Mouse (Mus musculus) limb, embryonic 14.5 days (tissue): ENCODE data around the gene Capn1. TPM values are rescaled to one million over a fixed set of nuclear protein-coding genes. Genes with fewer than 3 reads are reported as not detected.

Experiments
- ATAC-seq: fragments of 200-750 bp; cut with Nextera tagmentation; 2 replicates; pipeline ENCODE4 v1.8.0; 2017; ENCODE audit warnings: low read depth, moderate number of reproducible peaks, moderate TSS enrichment; ENCODE audit not compliant: low FRiP score
- DNase-seq: peaks from one replicate; pipeline ENCODE4 v3.0.0-alpha.2; 2015; ENCODE audit warnings: low spot score
- H3K27ac ChIP-seq: fragments of 300-500 bp; sonication (generic); replicated peaks from 2 replicates; pipeline ENCODE4 v1.5.1; 2014; ENCODE audit warnings: low read depth, mild to moderate bottlenecking, low read length, moderate library complexity, mixed read lengths
- H3K27me3 ChIP-seq: fragments of 300-500 bp; sonication (generic); 2 replicates; pipeline ENCODE4 v1.6.1; 2014; ENCODE audit warnings: low read length, mixed read lengths; ENCODE audit not compliant: control insufficient read depth, insufficient read depth
- H3K36me3 ChIP-seq: fragments of 300-500 bp; sonication (generic); 2 replicates; pipeline ENCODE4 v1.6.1; 2014; ENCODE audit warnings: mild to moderate bottlenecking, low read length, moderate library complexity, mixed read lengths; ENCODE audit not compliant: control insufficient read depth, insufficient read depth
- H3K4me1 ChIP-seq: fragments of 300-500 bp; sonication (generic); 2 replicates; pipeline ENCODE4 v1.6.1; 2014; ENCODE audit warnings: antibody characterized with exemption, low read length, mixed read lengths; ENCODE audit not compliant: control insufficient read depth, insufficient read depth
- H3K4me2 ChIP-seq: fragments of 300-500 bp; sonication (generic); replicated peaks from 2 replicates; pipeline ENCODE4 v1.6.1; 2014; ENCODE audit warnings: low read depth, mild to moderate bottlenecking, low read length, moderate library complexity; ENCODE audit not compliant: severe bottlenecking
- H3K4me3 ChIP-seq: fragments of 300-500 bp; sonication (generic); replicated peaks from 2 replicates; pipeline ENCODE4 v1.5.1; 2014; ENCODE audit warnings: low read length
- H3K9ac ChIP-seq: fragments of 300-500 bp; sonication (generic); 2 replicates; pipeline ENCODE4 v1.6.1; 2014; ENCODE audit warnings: mild to moderate bottlenecking, low read depth, low read length, moderate library complexity; ENCODE audit not compliant: severe bottlenecking
- H3K9me3 ChIP-seq: fragments of 300-500 bp; sonication (generic); 2 replicates; pipeline ENCODE4 v1.6.1; 2016; ENCODE audit warnings: low read length; ENCODE audit not compliant: control insufficient read depth
- POLR2A ChIP-seq: fragments of 200-500 bp; IDR thresholded peaks from 2 replicates; pipeline ENCODE4 v1.8.0; 2012; ENCODE audit warnings: inconsistent platforms, mild to moderate bottlenecking, moderate library complexity, borderline replicate concordance; ENCODE audit not compliant: insufficient read depth, insufficient read length; ENCODE audit errors: extremely low read depth
- WGBS: fragments of 180-500 bp; shearing (Covaris S2); extraction: QIAGEN DNeasy Blood & Tissue Kit; methylation state at CpG from one replicate; pipeline ENCODE4 v1.1.7; 2014; 5-methylcytosine and 5-hydroxymethylcytosine counted together
- polyA plus RNA-seq, 2 experiments: library from polyadenylated mRNA; depleted of rRNA in 1 of 2; stranded (reverse) in 1 of 2; unstranded in 1 of 2; fragments of >200 nt; fragmentation: Nextera tagmentation in 1 of 2; extraction: Ambion mirVana in 1 of 2; gene quantifications; 2 replicates each; pipeline versions ENCODE4 v1.2.1 to v1.2.3; 2012 to 2014

Capn1 gene
- polyA plus RNA-seq, 2 experiments: 19.7 to 29.0 TPM

GRCm38 (mm10) chr19:6052516-6052915, 36.8 kb upstream of the Capn1 start:
- no peak for TF ChIP-seq POLR2A
- no peaks in the 10 kb centered on the region for H3K27me3 ChIP-seq
- no peak overlapping the region for H3K9ac ChIP-seq
- H3K27ac ChIP-seq: no peak overlapping the region
- no peak overlapping the region for H3K4me3 ChIP-seq
- no peak overlapping the region for H3K4me2 ChIP-seq
- DNase-seq (no peak), ATAC-seq (no peak)
- no peaks in the 10 kb centered on the region for H3K9me3 ChIP-seq
- H3K4me1 ChIP-seq: peaks cover 13% of the 10 kb centered on the region
- 82% methylated on average over 7 of the region's 7 CpGs for whole genome bisulfite sequencing
- peaks cover 77% of the 10 kb centered on the region for H3K36me3 ChIP-seq

GRCm38 (mm10) chr19:6048681-6049410, 33.1 kb upstream of the Capn1 start:
- DNase-seq (no peak), ATAC-seq (no peak)
- peaks cover 14% of the 10 kb centered on the region for H3K4me1 ChIP-seq
- H3K27me3 ChIP-seq: no peaks in the 10 kb centered on the region
- no peak for TF ChIP-seq POLR2A
- H3K4me2 ChIP-seq: no peak overlapping the region
- peaks cover 60% of the 10 kb centered on the region for H3K36me3 ChIP-seq
- WGBS: 89% methylated on average over 11 of the region's 11 CpGs
- peak overlapping the region; percentile 93; the same call in 1 of the 2 replicates for H3K4me3 ChIP-seq
- H3K9me3 ChIP-seq: no peaks in the 10 kb centered on the region
- no peak overlapping the region for H3K9ac ChIP-seq
- H3K27ac ChIP-seq: no peak overlapping the region

DNA sequence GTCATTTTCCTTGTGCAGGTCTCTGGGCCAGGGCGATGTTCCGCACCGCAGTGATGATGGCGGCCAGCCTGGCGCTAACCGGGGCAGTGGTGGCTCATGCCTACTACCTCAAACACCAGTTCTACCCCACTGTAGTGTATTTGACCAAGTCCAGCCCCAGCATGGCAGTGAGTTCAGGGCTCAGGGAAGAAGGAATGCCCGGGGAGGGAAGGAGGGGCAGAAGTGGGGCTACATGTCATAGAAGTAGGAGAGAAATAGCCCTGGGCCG, 32.1 kb upstream of the Capn1 start:
- peaks cover 50% of the 10 kb centered on the region for H3K36me3 ChIP-seq
- H3K4me3 ChIP-seq: peak overlapping the region; percentile 93
- WGBS: 82% methylated on average over 8 of the region's 8 CpGs
- H3K4me1 ChIP-seq: peaks cover 14% of the 10 kb centered on the region
- TF ChIP-seq POLR2A: no peak
- DNase-seq: no peak
- peak overlapping the region; percentile 91 for H3K9ac ChIP-seq
- ATAC-seq: no peak
- no peaks in the 10 kb centered on the region for H3K27me3 ChIP-seq
- H3K9me3 ChIP-seq: no peaks in the 10 kb centered on the region
- peak overlapping the region; percentile 74 for H3K4me2 ChIP-seq
- no peak overlapping the region for H3K27ac ChIP-seq

DNA sequence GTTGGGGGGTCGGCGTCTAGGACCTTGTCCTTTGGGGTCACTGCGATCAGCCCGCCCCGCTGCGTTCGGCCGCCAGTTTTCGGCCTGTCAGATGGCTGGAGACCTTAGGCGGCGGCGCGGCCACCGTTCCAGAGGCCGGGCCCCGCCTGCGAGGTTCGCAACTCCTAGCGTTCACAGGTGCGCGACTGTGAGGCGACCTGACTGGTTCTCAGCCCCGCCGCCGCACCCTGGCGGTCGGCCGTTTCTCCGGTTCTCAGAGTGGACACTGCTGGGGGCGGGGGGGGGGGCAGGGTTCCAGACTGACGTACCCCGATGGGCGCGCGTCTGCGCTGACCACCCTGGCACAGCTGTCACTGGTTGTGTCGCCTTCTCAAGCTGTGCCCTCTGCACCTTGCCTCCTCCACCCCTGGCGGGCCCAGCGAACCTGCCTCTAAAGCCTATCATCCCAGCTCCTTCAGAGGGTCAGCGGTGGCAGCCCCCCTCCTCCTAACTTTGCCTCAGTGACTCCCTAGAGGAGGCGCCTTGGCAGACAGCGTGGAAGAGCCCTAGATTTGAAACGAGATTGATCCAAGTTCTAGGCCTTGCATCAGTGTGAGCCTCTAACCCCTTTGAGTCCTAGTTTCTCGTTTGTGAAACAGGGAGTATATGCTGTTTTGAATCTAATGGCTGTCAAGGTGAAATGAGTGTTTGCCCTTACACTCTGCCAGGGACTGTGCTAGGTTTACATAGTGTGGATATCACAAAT, 31.6 kb upstream of the Capn1 start:
- no peak for TF ChIP-seq POLR2A
- H3K9me3 ChIP-seq: no peaks in the 10 kb centered on the region
- H3K4me2 ChIP-seq: peak overlapping the region; percentile 74
- no peak for DNase-seq
- H3K27ac ChIP-seq: peak overlapping the region; percentile 99
- H3K36me3 ChIP-seq: peaks cover 45% of the 10 kb centered on the region
- no peaks in the 10 kb centered on the region for H3K27me3 ChIP-seq
- no peak for ATAC-seq
- H3K4me1 ChIP-seq: peaks cover 14% of the 10 kb centered on the region
- peak overlapping the region; percentile 91 for H3K9ac ChIP-seq
- peak overlapping the region; percentile 93 for H3K4me3 ChIP-seq
- 6% methylated on average over 22 of the region's 44 CpGs for WGBS

DNA sequence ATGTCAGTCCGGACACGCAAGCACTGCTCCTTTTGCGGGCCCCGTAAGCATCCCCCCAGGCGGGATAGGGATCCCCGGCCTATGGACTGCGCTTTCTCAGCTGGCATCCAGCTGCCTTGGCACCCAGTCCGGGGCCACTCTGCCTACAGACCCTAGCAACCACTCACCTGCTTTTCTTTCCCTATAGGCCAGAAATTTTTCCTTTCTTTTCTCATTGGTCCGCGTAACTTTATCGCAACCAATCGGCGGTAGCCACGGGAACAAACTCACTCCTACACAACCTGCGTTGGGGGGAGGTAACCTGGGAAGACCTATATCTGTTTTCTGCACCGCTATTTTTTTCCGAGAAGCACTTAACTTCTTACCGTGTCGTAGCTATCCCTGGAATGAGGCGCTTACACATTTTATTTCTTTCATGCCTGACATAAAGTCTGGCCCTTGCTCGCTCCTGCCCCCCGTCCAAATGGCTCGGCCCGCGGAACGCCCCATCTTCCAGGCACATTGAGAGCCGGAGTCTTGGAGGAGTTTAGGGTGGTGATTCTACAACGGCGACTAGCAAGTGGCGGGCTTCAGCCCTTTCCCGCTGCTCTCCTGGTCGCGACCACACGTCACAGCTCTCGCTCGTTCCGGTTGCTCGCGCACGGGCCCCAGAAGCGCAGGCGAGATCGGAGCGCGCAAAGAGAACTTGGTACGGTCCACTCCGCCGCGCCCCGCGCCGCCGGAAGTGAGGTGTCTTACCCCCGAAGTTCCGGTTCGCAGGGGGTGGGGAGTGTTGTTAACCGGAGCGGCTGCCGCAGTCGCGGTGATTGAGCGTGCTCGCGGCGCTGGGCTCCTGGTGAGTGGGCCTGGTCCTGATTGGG, 30.8 kb upstream of the Capn1 start, which contains the start of gene Syvn1:
Gene Syvn1 (plus strand): TSS at position 283 of the 860 bp plus-strand sequence.
- Histone ChIP-seq H3K9me3 (no peaks in the 10 kb centered on the region), H3K4me2 (peak within 1 kb of the TSS; percentile 74), H3K27me3 (no peaks in the 10 kb centered on the region), H3K36me3 (peaks cover 37% of the 10 kb centered on the region), H3K9ac (peak within 1 kb of the TSS; percentile 91), H3K4me3 (peak within 1 kb of the TSS; percentile 93), H3K27ac (peak within 1 kb of the TSS; percentile 99), H3K4me1 (peaks cover 14% of the 10 kb centered on the region)
- DNase-seq: peak; percentile 97
- TF ChIP-seq POLR2A: peak; percentile 25; the same call in 1 of the 2 replicates
- WGBS: under 1% methylated on average over 65 of the region's 65 CpGs
- ATAC-seq: peak; percentile 92
